Comparison of ENCODE assay signal across 28 mouse cellular contexts in the genomic region with DNA sequence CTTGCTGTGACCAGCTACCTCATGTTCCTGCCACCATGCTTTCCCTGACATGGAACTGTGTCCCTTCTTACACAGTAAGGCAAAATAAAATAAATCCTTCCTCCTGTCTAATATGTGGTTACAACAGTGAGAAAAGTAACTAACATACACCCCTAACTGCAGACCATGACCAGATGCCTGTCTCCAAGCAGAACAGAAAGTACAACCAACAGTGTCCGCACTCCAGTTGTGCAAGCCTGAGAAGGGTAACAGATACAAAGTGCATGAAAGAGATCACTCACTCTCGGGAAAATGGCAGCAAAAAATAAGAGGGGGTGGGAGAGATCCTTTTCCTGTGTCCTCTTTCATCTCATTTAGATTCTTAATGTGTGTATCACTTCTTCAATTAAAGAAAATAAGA.
"Had no signal": no experiment of that assay in that cellular context is flagged by ENCODE, and none has a peak within 500 bp of the region (broad histone marks: within the 10 kb centered on the region; RNA-seq: fewer than 3 reads in every experiment).

No protein-coding gene starts in this region.

- H3K4me3 ChIP-seq: gastrocnemius, adult 2 months; heart, adult 2 months; heart, embryonic 13.5 days; heart, embryonic 15.5 days; hindbrain, embryonic 13.5 days; hindbrain, embryonic 15.5 days; kidney, embryonic 15.5 days; layer of hippocampus, adult 2 months; limb, embryonic 13.5 days; limb, embryonic 15.5 days; liver, embryonic 12.5 days had no signal

- ATAC-seq: hindbrain, postnatal 0 days; intestine, embryonic 16.5 days; liver, embryonic 12.5 days had no signal

- H3K9ac ChIP-seq: heart, embryonic 13.5 days; heart, embryonic 15.5 days; hindbrain, embryonic 13.5 days; hindbrain, embryonic 15.5 days; kidney, embryonic 15.5 days; limb, embryonic 13.5 days; limb, embryonic 15.5 days; liver, embryonic 12.5 days; liver, embryonic 14.5 days had no signal

- H3K27me3 ChIP-seq: heart, embryonic 13.5 days; heart, embryonic 15.5 days; hindbrain, embryonic 13.5 days; hindbrain, embryonic 15.5 days; kidney, embryonic 15.5 days; limb, embryonic 13.5 days; limb, embryonic 15.5 days; liver, embryonic 12.5 days had no signal

- H3K4me1 ChIP-seq: heart, embryonic 13.5 days; heart, embryonic 15.5 days; hindbrain, embryonic 13.5 days; hindbrain, embryonic 15.5 days; kidney, embryonic 15.5 days; limb, embryonic 13.5 days; liver, embryonic 12.5 days had no signal

- H3K36me3 ChIP-seq: heart, embryonic 13.5 days; heart, embryonic 15.5 days; hindbrain, embryonic 13.5 days; hindbrain, embryonic 15.5 days; kidney, embryonic 15.5 days; limb, embryonic 13.5 days; limb, embryonic 15.5 days; liver, embryonic 12.5 days had no signal

- H3K9me3 ChIP-seq: heart, embryonic 13.5 days; heart, embryonic 15.5 days; hindbrain, embryonic 13.5 days; hindbrain, embryonic 15.5 days; kidney, embryonic 15.5 days; limb, embryonic 13.5 days; limb, embryonic 15.5 days; liver, embryonic 12.5 days had no signal

- H3K27ac ChIP-seq: gastrocnemius, adult 2 months; heart, adult 2 months; heart, embryonic 13.5 days; heart, embryonic 15.5 days; hindbrain, embryonic 13.5 days; hindbrain, embryonic 15.5 days; hindbrain, postnatal 0 days; kidney, embryonic 15.5 days; kidney, postnatal 0 days; layer of hippocampus, adult 2 months; limb, embryonic 13.5 days; limb, embryonic 15.5 days; liver, embryonic 12.5 days; liver, embryonic 14.5 days had no signal

- H3K4me2 ChIP-seq: heart, embryonic 11.5 days; heart, embryonic 13.5 days; heart, embryonic 15.5 days; hindbrain, embryonic 13.5 days; hindbrain, embryonic 15.5 days; kidney, embryonic 15.5 days; limb, embryonic 13.5 days; limb, embryonic 15.5 days; liver, embryonic 12.5 days had no signal

- DNase-seq: gastrocnemius, adult 2 months; gastrocnemius, postnatal 10 days; gastrocnemius, postnatal 25 days; heart, adult 11 months; heart, adult 2 months; heart, postnatal 14 days; heart, postnatal 36 days; kidney, adult 11 months; kidney, adult 2 months; kidney, adult 9 months; kidney, postnatal 14 days; kidney, postnatal 36 days; layer of hippocampus, postnatal 36 days; left cerebral cortex, postnatal 4 days had no signal
